Mouse (Mus musculus): ENCODE results near the gene Rspo4.

Rspo4 gene

GRCm38 (mm10) chr2:151910919-151911500 lies 68.3 kb downstream of the Rspo4 start, which contains the start of gene Angpt4:
Gene Angpt4 (plus strand): TSS chr2:151911210.
- DNase-seq (ENCODE audit: low read depth, low spot score): no peak

DNA sequence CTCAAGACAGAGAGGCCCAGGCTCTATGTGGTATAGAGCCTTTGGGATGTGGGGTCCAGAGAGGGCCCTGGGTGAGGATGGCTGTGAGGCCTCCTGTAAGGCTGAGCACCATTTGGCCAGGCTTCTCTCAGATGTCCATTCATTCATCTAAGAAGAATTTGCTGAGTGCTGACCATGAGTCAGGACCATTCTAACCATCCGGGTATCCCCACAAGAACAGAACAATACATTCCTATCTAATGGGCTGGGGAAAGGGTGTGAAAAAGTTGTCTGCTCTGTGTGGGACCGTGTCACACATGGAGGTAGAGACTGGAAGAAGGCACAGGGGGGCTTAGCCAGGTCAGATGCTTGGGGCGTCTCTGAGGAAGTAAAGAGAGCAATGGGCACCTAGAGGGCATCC lies 69.0 kb downstream of the Rspo4 start:
- DNase-seq (ENCODE audit: low read depth, low spot score): no peak

DNA sequence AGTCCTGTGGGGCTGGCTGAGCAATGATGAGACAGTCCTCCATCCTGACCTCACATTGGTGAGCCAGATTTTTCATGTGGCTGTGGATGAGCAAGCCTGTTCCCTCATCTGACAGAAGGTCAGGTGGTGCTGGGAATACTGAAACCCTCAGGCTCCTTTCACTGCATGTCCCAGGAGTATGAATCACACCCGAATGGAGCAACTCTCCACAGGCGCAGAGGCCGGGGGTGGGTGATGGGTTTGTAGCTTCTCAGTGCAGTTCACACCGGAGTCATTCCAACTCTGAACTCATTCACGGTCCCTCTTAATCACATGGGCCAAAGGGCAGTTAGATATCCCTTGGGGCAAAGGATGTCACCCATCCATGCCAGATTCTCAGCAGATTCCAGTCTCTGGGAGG lies 71.4 kb downstream of the Rspo4 start:
- DNase-seq (ENCODE audit: low read depth, low spot score): no peak

DNA sequence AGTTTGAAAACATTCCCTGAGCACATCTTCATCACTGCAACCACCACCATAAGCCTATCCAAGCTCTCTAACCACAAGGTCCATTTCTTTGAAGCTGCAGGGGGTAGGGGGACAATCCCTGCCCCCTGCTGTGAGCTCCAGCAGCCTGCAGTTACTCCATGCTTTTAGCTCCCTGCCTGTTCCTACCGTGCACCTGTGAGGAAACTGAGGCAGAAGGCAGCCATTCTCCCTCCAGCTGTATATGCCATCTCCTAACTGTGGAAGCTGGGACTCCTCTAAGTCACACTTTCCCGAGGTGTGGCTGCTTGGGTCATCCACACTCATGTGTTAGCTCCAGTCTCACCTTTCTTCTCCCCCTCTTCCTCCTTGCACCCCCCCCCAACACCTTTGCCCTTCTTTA lies 72.4 kb downstream of the Rspo4 start:
- no peak for DNase-seq (ENCODE audit: low read depth, low spot score)

DNA sequence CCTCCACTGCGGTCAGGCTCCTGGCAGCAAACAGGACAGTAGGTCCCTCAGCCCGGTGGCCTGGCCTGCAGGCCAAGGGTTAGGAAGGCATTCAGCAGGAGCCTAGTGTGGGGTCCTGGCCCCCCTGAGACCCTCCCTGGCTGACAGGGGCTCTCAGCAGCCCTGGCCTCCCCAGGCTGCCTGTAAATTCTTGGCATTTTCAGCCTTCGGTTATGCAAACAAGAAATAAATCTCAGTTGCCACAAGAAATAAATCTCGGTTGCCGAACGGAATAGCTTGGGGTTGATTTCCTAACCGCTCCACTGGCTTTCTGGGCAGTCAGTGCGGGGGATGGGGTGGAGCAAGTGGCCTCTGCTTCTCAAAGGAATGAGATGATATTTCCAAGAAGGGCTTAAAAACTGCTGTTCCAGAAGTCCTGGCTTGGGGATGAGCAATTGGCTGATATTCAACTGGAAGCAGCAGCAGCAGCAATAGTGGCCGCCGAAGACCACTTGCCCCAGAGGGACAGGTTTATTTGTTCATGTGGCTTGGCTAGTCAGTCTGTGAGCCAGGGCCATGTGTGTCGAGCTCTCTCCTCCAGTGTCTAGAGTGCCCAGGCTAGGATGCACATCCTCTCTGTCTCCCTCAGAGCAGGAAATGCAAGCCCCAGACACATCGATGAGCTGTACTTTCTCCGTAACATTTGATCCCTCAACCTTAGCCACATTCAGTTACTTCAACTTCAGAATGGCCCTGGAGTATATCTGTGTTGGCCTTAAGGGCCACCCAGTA lies 73.5 kb downstream of the Rspo4 start:
- no peak for DNase-seq (ENCODE audit: low read depth, low spot score)

GRCm38 (mm10) chr2:151919140-151919539 lies 76.4 kb downstream of the Rspo4 start:
- DNase-seq (ENCODE audit: low read depth, low spot score): no peak

DNA sequence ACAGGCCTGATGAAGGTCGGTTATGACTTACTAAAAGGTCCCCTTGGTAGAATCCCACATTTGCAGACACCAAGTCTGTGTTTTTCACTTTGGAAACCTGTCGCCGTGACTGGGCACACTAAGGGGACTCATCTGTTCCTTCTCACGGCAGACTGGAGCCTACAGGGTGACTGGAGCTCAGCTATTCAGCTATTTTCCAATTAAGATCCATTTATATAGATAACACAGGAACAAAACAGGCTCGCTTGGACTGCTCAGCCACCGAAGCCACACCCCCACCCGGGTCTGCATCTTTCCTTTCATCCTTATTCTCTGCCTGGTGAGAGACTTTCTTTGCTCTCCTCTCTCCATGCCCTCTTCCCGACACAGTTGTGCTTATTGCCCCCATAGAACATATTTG lies 78.3 kb downstream of the Rspo4 start:
- no peak for DNase-seq (ENCODE audit: low read depth, low spot score)

GRCm38 (mm10) chr2:151921596-151921995 lies 78.9 kb downstream of the Rspo4 start:
- DNase-seq (ENCODE audit: low read depth, low spot score): no peak
